Mouse (Mus musculus): ENCODE measurements at regions not wholly inside any gene's neighbourhood (a gene's known extent, or its start where the extent isn't known, plus 50 kb on each side); places are given as distances from the start of the nearest gene placed in this dataset.
"Not testable (repeated sequence)": the region's sequence is repeated elsewhere in the genome, so short reads cannot be mapped to it uniquely, and the experiment has no call there.

DNA sequence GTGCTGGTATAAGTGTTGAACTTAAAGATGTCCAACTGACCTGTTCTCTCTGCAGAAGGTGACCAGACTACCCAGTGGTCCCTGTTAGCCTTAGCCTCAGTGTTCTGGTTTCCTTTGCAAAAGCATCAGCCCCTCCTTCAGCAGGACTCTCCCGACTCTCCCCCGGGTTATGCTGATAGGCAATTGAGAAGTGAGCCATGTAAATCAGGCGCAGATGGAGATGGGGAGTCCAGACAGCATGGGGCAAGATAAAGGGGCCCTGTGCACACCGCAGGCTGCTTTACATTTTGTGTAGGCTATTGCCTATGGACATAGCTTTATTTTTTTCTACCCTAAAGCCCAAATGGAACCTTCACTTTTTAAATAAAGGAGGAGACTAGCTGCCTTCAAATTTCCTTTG lies 213.0 kb downstream of the Med10 start:
- DNase-seq, result no peak

DNA sequence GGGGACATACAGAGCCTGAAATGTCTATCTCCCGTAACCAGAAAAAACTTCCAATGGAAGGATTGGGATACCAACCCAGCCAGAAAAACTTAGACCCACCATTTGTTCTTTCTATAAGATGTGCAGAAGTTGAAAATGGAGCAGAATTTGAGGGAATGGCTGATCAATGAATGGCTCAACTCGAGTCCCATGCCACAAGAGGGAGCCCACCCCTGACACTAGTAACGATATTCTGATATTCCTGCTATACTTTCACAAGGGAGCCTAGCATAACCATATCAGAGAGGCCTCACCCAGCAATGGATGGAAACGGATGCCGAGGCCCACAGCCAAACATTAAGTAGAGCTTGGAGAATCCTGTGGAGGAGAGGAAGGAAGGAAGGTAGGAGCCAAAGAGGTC lies 215.3 kb downstream of the Med10 start:
- no peak for DNase-seq

DNA sequence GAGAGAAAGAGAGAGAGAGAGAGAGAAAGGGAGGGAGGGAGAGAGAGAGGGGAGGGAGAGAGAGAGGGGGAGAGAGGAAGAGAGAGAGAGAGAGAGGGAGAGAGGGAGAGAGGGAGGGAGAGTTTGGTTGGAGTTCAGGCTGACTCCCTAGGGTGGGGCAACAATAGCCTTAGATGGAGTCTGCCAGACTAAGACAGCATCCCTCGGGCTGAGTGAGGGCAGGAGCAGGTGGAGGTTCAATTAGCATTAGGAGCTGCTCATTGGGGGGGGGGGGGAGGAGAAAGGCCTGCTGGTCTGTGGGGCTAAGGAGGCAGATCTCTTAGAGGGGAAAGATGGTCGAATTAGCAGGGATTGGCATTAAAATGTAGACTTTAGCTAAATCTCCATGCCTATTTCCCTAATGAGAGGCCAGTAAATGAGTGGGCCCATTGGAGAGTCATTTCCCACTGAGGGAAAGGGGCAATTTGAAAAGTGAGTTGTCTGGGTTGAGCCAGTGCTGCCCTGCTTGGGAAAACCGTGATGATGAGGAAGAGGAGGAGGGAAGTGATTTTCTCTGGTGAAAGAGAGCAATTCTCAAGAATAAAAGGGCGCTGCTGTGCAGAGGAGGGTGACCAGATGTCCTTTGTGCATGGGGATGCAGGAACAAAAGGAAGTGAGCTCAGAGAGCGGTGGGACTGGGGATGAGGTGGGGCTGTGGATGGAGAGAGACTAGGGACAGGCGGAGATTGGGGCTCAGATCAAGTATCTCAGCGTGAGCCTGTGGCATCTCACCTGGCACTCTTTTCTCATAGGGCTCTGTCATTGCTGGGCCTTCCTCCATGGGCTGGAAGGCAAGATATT lies 218.0 kb downstream of the Med10 start:
- no peak for DNase-seq

DNA sequence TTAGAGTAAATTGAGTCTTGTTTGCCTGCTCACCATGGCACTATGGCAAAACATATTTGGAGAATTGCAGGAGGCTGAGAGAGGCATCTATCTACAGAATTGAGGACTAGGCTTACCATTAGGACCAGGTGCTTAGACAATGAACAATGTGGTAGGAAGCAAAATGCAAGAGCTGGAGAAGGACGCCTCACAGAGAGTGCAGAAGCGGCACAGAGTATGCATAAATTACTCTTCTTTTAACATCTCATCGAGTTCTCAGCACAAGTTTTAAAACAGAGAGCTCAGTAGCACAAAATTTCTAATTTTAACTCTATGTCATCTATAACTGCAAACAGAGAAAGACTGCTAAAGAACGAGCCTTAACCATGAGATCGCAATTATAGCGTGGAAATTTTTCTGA lies 231.1 kb downstream of the Med10 start:
- DNase-seq, result no peak

DNA sequence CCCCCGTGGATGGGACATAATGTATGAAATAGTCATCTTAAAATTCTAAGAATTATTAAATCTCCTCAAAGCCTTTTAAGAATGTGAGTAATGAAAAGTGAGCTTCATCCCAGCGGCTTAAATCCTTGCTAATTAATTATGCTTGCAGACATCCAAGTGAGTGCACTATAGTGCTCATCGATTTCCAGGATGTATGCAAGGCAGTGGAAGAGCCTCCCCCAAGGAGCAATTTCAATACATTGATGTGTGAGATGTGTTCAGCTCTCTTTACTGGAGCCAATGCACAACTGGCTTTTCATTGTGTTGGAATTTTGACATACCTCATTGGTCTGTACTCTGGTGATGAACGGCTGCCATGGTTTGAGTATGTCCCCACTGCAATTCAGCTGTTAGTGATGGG lies 231.6 kb downstream of the Med10 start:
- DNase-seq, result no peak

DNA sequence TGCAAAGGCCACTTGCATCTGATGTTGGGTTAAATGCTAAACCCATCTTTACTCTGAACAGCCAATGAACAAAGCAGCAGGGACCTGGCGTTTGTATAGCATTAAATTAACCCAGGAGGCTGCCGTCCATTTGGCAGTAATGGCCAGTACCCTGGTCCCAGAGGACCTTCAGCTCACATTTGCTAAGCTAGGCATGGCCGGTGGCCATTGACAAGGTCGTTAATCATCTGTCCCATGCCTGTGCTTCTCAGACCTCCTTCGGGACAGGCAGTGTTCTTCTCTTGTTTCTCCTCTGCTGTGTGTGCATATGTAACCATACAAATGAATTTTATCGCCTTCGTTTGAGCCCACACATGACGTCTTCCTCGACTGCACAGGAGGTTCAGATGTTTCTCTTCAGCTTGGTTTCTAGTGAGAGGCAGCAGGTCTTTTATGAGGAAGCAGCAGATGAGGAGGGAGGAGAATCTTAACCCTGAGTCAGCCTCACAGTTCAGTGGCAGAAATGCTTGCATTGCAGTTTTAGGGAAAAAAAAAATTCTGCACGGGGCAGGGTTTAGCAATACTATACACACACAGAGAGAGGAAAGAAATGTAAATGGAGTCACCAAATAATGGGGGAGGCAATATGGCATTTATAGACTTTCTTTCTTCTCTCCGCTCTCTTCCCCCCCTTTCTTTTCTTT lies 235.9 kb downstream of the Med10 start:
- DNase-seq, result no peak

DNA sequence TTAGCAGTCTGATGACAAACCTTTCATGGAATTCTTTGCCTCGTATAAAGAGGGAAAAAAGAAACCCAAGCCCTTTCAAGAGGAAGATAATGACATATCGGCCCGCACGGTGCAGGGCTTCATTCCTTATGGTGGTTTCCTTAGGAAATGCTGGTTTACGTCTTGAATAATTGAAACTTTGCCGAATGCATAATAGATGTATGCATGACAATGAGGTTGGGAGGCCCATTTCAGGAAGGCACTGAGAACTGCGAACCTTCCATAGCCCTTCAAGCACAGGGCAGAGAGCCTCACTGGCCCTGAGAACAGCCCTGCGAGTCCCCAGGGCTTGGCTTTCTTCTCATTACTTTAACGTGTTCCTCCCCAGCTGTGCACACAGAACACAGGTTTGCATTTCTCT lies 255.7 kb downstream of the Med10 start:
- no peak for DNase-seq

DNA sequence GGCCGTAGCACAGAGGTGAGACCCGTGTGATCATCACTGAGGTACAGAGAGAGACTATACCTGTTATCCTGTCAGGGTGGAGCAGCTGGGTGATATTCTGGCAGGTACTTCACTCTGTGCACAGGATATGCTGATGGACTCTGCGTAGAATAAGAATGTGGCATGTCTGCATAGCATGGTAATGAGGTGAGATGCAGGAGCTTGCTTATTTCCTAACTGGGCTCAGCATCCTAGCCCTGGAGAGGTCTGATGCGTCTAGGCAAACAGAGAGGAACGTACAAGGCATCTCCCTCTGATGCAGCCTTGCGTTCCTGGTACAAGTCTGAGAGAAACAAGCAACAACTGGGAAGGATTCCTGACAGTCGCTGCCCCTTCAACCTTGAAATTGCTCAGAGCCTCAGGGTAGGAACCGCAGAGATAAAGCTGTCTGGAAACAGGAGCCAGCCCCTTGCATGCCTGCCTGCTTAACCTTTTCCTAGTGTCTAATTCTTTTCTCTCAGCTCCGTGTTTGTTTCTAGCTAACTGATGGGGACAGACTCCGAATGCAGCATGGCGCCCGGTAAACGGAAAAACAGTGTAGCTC lies 259.3 kb downstream of the Med10 start:
- DNase-seq, result no peak

DNA sequence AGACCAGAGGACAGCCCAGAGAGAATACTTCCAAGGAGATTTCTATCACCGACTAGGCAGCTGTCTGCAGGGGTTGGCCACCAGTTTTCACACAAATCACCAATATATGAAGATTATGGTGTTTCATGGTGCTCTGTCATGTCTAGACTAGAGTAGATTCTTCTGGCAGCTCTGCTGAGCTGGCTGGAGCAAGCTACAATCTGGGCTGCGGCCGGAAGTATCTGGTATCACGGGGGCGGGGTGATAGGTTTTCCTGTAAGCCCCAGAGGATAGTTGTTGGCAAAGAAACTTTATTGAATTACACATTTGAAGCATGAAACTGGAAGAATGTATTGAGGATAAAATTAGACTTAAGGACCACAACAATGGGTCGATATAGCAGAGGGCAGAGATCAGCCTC lies 271.5 kb downstream of the Med10 start:
- no peak for DNase-seq

DNA sequence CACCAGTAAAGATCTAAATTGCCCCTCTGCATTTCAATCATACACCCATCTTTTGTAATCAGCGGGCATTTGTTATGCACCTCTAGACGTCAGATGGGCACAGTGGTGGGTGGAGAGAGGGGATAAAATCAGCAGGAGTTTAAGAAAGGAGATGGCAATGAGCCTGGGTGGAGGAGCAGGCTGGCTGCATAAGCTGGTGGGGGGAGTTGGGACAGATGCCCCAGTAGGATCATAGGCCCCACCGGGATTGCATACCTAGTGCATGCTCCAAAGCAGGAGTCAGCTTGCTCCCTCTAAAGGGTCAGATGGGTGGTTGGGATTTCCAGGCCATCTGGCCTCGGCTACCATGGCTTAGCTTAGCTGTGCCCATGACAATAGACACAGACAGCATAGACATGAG lies 273.2 kb downstream of the Med10 start:
- no peak for DNase-seq

DNA sequence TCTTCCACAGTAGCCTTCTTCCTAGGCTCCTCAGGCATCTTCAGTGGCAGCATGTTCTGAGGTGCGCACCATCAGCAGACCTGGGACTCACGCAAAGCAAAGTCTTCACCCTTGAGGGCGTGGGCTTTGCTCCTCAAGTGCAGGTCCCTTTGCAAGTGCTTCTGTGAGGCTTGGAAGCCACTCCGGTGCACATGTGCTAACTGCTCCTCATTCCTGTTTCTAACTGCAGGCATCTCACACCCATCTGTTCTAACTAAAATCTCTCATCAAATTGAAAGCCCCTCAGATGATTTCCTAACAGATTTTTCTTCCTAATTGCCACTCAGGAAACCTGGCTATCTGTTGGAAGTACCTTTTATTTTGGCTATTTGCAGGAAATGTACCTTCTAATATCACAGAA lies 278.9 kb downstream of the Med10 start:
- no peak for DNase-seq

DNA sequence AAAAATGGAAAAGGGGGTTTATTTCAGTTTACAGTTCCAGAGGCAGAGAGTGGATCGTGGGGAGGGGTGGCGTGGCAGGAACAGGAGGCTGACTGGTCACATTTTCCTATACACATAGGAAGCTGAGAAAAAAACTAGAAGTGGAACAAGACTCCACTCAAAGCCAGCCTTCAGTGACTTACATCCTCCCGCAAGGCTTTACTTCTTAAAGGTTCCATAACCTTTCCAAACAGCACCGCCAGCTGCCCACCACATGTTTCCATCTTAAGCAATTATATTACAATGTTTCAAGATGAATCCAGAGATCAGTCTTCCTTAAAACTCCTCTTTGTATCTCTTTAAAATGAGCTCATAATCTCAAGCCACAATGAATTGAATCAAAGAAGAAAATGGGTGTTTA lies 290.7 kb downstream of the Med10 start:
- no peak for DNase-seq

DNA sequence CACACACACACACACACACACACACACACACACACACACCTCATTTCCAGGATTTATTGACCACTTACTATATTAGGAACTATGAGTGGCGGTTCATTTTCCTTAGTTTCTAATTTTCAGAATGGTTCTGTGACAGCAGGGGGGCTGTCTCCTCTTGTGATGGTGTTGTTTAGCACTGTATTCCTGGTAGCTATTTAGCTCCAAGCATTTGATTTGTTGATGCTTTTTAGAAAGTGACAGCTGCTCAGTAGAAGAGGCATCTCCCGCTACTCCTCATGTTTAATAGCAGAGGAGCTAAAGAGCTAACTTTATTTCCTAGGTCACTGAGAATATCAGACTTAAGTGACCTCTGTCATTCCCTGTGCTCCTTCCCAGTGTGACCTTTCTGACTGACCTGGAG lies 291.8 kb downstream of the Med10 start:
- DNase-seq, result no peak

DNA sequence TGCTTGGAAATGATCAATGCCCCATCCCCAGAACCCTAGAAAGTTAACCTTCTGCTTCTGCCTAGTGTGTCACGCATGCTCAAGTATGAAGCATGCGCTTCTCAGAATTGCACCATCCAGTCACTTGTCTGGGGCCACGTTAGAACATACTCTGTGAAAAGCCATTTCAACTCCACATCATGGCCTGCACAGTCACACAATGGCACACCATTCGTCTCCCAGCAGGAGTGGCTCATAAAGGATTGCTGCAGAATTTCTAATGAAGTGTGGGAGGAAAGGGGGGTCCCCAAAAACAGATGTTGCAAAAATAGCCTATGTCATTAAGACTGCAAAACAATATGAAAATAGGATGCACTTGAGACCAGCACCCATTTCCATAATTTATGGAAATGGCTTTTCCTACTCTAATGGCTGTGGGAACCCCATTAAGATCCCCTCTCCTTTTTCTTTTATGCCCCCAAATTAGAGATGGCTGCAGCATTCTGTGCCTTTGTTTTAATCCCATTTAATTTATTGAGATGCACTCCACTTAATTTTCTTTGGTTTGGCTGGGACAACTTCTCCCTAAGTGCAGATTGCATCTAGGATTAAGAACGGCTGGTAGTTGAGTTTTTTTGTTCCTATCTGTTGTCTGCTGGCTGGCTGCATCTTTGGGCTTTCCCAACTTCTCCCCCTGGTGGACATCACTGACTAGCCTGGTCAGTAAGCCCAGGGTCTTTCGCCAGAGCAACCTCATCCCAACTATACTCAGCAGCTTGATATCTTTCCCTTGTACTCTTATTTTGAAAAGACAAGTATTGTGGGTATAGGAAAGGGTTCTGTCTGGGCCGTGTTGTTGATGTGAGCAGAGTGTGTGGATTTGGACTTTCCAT lies 294.5 kb downstream of the Med10 start:
- DNase-seq, result no peak

DNA sequence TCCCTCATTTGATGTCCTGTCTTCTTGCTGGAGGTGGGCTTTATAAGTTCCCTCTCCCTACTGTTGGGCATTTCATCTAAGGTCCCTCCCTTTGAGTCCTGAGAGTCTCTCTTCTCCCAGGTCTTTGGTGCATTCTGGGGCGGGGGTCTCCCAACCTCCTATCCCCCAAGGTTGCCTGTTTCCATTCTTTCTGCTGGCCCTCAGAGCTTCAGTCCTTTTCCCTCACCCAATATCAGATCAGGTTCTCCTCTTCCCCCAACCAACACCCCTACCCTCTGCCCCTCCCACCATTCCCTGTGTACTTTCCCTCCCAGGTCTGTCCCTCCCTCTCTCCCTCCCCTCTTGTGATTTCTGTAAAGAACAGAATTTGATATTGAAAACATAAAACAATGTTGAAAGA lies 297.9 kb downstream of the Med10 start:
- not testable (repeated sequence) for DNase-seq

DNA sequence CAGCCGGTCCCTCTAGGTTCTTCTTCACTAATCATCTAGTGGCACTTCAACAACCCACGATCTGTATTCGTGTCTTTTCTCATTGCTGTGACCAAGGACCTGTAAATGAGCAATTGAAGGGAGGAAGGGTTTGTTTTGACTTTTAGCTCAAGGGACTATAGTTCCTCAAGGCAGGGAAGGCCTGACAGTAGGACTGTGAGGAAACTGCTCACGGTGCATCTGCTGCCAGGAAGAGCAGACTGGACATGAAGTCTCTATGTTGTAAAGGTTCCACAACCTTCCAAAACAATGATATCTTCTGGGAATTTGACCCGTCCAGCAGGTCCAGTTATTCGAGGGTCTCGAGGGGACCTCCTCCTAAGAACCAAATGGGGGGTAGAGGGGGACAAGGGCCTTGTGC lies 300.8 kb downstream of the Med10 start:
- no peak for DNase-seq

DNA sequence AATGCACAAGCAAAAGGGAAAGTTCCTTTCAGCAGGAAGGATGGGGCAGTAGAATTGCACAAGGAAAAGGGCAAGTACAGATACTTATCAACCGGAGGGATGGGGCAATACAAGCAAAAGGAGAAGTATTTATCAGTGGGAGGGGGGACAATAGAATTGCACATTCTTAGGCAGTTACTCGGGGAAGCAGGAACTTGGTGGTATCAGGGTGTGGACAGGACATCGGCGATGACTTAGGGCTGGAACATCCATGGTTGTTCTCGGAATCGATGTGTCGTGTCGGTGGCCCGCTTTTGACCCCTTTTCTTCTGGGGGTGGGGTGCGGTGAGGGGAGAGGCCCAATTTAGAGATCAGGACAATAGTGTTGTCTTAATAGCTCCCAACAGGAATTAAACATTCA lies 301.3 kb downstream of the Med10 start:
- not testable (repeated sequence) for DNase-seq

DNA sequence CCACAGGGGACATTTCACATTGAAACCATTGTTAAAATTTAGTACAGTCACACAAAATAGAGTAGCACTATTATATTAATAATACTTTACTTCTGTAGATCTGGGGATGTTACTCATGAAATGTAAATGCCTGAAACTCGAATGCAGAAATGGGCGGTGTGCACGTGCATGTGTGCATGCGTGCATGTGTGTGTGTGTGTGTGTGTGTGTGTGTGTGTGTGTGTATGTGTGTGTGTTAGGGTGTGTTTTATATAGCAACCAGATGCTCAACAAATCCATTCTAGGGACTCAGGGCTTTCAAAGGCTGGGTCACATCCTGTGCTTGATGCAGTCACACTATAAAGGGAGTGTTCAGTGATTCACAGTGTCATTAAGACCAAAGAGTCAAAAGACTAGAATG lies 301.7 kb downstream of the Med10 start:
- no peak for DNase-seq

DNA sequence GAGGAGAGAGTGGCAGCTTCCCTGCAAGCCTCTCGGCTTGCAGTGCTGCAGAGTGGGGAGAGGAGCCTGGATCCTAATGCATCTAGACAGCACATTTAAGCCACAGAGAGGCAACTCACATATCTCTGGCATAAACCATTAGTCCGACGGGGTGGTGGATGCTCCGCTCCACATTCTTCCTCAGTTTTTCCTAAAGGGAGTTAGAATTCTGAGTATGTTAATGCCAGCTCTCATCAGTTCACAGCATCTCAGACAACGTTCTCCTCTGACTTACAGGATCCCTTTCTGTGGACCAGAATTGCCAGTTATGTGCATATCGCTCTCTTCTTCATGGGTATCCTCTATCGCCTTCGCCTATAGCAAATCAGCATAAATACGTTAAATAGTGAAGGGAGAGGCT lies 313.4 kb downstream of the Med10 start:
- DNase-seq, result no peak

DNA sequence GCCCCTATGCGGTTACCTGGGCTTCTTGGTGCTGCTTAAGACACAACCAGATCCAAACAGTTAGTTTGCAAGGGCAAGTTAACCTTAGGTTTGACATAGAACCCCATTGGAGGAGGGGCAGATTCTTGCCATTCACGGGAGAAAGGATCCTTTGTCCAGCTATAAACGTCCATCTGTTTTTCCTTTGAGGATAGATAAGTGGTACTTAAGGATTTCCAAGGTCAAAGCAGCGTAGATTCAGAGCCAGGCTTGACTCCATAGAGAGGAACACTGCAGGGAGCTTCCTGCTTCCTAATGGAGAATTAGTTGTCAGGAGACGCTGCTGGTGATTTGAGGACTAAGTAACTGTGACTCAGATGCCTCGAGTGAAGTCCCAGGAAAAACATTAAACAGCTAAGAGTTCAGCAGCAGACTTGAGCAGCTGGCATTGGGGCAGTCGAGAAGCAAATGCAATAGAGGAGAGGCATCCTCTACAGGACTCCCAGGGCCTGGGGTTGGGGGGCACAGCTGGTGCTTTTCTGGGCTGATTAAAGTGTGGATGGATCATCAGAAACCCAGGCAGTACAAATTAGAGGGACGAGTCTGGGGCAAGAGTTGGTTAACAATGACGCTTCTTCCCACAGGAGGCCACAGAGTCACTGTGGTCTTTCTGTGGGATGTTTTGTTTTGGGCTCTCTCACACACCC lies 322.8 kb downstream of the Med10 start:
- DNase-seq, result no peak

DNA sequence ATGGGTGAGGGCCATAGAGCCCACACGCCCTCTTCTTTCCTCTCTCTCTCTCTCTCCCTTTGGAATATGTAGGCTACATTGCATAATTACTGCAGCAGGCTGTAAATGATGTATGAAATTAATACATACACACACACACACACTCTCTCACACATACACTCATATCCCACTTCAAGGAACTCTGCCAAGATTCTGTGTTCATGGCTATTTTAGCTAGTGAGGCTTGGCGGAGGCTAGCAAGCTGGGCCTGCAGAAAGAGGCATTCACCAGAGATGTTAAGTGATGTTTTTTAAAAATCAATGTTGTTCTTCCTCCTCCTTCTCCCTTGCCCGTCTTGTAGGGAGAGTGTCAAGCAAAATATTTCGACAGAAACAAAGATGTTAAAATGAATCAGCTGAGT lies 325.1 kb downstream of the Med10 start:
- no peak for DNase-seq

DNA sequence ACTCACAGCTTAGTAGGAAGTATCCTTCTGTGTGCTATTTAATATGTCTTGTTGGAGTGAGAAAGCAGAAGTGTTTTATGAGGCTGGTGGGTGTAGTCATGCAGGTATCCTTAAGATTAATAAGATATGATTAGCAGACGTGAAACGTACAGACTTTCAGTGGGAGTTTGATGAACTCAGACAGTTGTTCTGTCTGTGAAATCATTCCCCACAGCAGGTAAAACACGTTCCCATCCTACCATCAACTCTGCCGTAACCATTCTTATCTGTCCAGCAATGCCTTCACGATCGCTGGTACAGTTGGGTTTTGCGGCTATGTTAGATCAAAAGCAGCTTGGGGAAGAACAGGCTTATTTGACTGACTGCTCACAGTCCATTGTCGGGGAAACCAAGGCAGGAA lies 332.3 kb downstream of the Med10 start:
- no peak for DNase-seq

DNA sequence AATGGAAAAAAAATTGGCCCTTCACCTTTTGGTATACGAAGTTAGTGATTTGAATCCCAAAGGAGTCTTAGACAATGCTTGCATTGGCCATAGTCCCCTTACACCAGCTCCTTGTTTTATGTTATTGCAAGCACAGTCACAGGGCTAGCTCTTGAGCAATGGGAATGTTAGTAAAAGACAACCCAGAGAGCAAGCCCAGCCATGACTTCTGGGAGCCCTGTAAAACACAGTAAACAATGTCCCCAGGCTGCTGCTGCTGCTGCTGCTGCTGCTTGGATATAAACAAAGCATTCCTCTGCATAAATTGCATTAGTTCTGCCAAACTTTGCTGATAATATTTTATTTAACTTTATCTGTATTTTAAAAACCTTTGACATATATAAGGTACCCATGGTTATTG lies 334.0 kb downstream of the Med10 start:
- DNase-seq, result no peak

All from cerebellum, postnatal 36 days (tissue).